Mouse (Mus musculus): Measurements from ENCODE around the gene Pfn3. TPM values are rescaled to one million over a fixed set of nuclear protein-coding genes. Genes with fewer than 3 reads are reported as not detected.

Pfn3 gene
- polyA plus RNA-seq, 1 experiment from 2014 or later: not detected

GRCm38 (mm10) chr13:55420018-55420932, 5.2 kb upstream of the Pfn3 start:
- TF ChIP-seq CTCF (IDR thresholded peaks at IDR 0.05; ENCODE audit: low read depth): peak; percentile 25
- Histone ChIP-seq H3K4me2 (replicated peaks; ENCODE audit: low read depth) (peak overlapping the region; percentile 53), H3K36me3 (ENCODE audit: control insufficient read depth, insufficient read depth) (no peaks in the 10 kb centered on the region), H3K4me3 (ENCODE audit: low read depth, low read length) (peak overlapping the region; percentile 16; the same call in 1 of the 2 replicates), H3K9ac (ENCODE audit: low read depth, low read length) (no peak overlapping the region), H3K4me1 (replicated peaks; ENCODE audit: control insufficient read depth, insufficient read depth, low read length) (no peaks in the 10 kb centered on the region), H3K27me3 (replicated peaks; ENCODE audit: control insufficient read depth, insufficient read depth, low read length) (peaks cover 42% of the 10 kb centered on the region), H3K27ac (ENCODE audit: low read depth, low read length) (no peak overlapping the region), H3K9me3 (ENCODE audit: control insufficient read depth) (no peaks in the 10 kb centered on the region)
- WGBS: 29% methylated on average over 51 of the region's 51 CpGs
- no peak; the same call in 1 of the 2 replicates for ATAC-seq

GRCm38 (mm10) chr13:55419142-55419541, 4.1 kb upstream of the Pfn3 start:
- H3K27me3 ChIP-seq (replicated peaks; ENCODE audit: control insufficient read depth, insufficient read depth, low read length): peaks cover 42% of the 10 kb centered on the region
- no peak overlapping the region for H3K9ac ChIP-seq (ENCODE audit: low read depth, low read length)
- H3K4me1 ChIP-seq (replicated peaks; ENCODE audit: control insufficient read depth, insufficient read depth, low read length): no peaks in the 10 kb centered on the region
- no peaks in the 10 kb centered on the region for H3K36me3 ChIP-seq (ENCODE audit: control insufficient read depth, insufficient read depth)
- H3K4me2 ChIP-seq (replicated peaks; ENCODE audit: low read depth): no peak overlapping the region
- H3K27ac ChIP-seq (ENCODE audit: low read depth, low read length): no peak overlapping the region
- H3K9me3 ChIP-seq (ENCODE audit: control insufficient read depth): no peaks in the 10 kb centered on the region
- WGBS: 66% methylated on average over 5 of the region's 5 CpGs
- ATAC-seq: no peak
- no peak overlapping the region for H3K4me3 ChIP-seq (ENCODE audit: low read depth, low read length)
- TF ChIP-seq CTCF (IDR thresholded peaks at IDR 0.05; ENCODE audit: low read depth): no peak

- Histone ChIP-seq H3K4me3 (ENCODE audit: low read depth, low read length) (no peak overlapping the region), H3K4me1 (replicated peaks; ENCODE audit: control insufficient read depth, insufficient read depth, low read length) (no peaks in the 10 kb centered on the region), H3K9ac (ENCODE audit: low read depth, low read length) (no peak overlapping the region), H3K27me3 (replicated peaks; ENCODE audit: control insufficient read depth, insufficient read depth, low read length) (peaks cover 42% of the 10 kb centered on the region), H3K36me3 (ENCODE audit: control insufficient read depth, insufficient read depth) (no peaks in the 10 kb centered on the region), H3K4me2 (replicated peaks; ENCODE audit: low read depth) (no peak overlapping the region), H3K9me3 (ENCODE audit: control insufficient read depth) (no peaks in the 10 kb centered on the region), H3K27ac (ENCODE audit: low read depth, low read length) (no peak overlapping the region)
- peak; percentile 54 for ATAC-seq
- TF ChIP-seq CTCF (IDR thresholded peaks at IDR 0.05; ENCODE audit: low read depth): peak; percentile 95
- WGBS: 8% methylated on average over 12 of the region's 12 CpGs
Measured at GRCm38 (mm10) chr13:55418004-55418403, 3.0 kb upstream of the Pfn3 start.

- Histone ChIP-seq H3K9me3 (ENCODE audit: control insufficient read depth) (no peaks in the 10 kb centered on the region), H3K9ac (ENCODE audit: low read depth, low read length) (no peak overlapping the region), H3K27ac (ENCODE audit: low read depth, low read length) (no peak overlapping the region), H3K4me2 (replicated peaks; ENCODE audit: low read depth) (no peak overlapping the region), H3K27me3 (replicated peaks; ENCODE audit: control insufficient read depth, insufficient read depth, low read length) (peaks cover 2% of the 10 kb centered on the region), H3K36me3 (ENCODE audit: control insufficient read depth, insufficient read depth) (no peaks in the 10 kb centered on the region), H3K4me3 (ENCODE audit: low read depth, low read length) (no peak overlapping the region), H3K4me1 (replicated peaks; ENCODE audit: control insufficient read depth, insufficient read depth, low read length) (no peaks in the 10 kb centered on the region)
- no peak for TF ChIP-seq CTCF (IDR thresholded peaks at IDR 0.05; ENCODE audit: low read depth)
- 83% methylated on average over 12 of the region's 12 CpGs for WGBS
- no peak for ATAC-seq
Measured at GRCm38 (mm10) chr13:55413333-55413732, 1.7 kb downstream of the Pfn3 start.

DNA sequence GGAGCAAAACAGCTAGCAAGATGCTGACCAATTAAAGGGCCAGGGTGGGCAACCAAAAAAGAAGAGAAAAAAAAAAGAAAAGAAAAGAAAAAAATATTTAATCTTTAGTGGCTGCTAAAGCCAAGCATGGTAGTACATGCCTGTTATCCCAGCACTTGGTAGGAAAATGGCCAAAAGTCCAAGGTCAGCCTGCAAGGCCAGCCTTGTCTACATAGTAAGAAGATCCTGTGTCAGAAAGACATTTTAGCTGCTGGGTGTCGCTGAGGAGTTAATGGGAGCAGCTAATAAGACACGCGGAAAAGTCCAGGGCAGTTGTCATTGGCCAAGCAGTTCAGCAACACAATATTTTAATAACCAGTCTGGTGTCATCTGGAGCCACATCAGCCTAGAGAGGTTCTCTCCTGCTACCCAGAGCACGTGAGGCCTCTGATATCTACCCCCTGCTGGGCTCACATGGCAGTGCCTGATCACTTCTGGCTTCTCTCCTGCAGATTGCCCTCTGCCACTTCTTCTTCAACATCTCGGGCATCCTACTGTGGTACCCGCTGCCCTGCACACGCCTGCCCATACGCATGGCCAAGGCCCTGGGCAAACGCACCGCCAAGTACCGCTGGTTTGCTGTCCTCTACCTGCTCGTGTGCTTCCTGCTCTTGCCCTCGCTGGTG, 2.3 kb downstream of the Pfn3 start:
- H3K36me3 ChIP-seq (ENCODE audit: control insufficient read depth, insufficient read depth): no peaks in the 10 kb centered on the region
- H3K9ac ChIP-seq (ENCODE audit: low read depth, low read length): no peak overlapping the region
- H3K4me2 ChIP-seq (replicated peaks; ENCODE audit: low read depth): no peak overlapping the region
- H3K9me3 ChIP-seq (ENCODE audit: control insufficient read depth): no peaks in the 10 kb centered on the region
- 87% methylated on average over 13 of the region's 13 CpGs for WGBS
- no peaks in the 10 kb centered on the region for H3K4me1 ChIP-seq (replicated peaks; ENCODE audit: control insufficient read depth, insufficient read depth, low read length)
- no peak for ATAC-seq
- H3K27ac ChIP-seq (ENCODE audit: low read depth, low read length): no peak overlapping the region
- TF ChIP-seq CTCF (IDR thresholded peaks at IDR 0.05; ENCODE audit: low read depth): peak; percentile 21; the same call in 1 of the 2 replicates
- H3K27me3 ChIP-seq (replicated peaks; ENCODE audit: control insufficient read depth, insufficient read depth, low read length): no peaks in the 10 kb centered on the region; the same call in none of the 2 replicates
- H3K4me3 ChIP-seq (ENCODE audit: low read depth, low read length): no peak overlapping the region

DNA sequence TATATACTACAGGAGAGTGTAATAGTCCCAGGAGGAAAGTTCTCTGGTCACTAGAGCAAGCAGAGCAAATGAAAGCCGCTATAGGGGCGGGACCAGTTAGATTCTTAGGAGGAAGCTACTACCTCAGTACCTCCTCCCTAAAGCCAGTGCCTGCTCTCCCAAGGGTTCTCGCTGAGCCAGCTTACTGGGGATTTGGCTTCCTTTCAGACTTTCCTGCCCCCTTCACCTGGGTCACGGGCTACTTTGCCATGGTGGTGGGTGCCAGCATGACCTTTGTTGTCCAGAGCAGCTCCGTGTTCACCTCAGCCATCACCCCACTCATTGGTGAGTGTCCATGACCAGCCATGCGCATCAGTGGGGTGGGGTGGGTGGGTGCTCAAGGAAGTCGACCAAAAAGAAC, 3.2 kb downstream of the Pfn3 start:
- H3K4me3 ChIP-seq (ENCODE audit: low read depth, low read length): no peak overlapping the region
- H3K27me3 ChIP-seq (replicated peaks; ENCODE audit: control insufficient read depth, insufficient read depth, low read length): no peaks in the 10 kb centered on the region; the same call in 1 of the 2 replicates
- WGBS: 71% methylated on average over 7 of the region's 7 CpGs
- H3K4me2 ChIP-seq (replicated peaks; ENCODE audit: low read depth): no peak overlapping the region
- ATAC-seq: no peak
- no peak for TF ChIP-seq CTCF (IDR thresholded peaks at IDR 0.05; ENCODE audit: low read depth)
- no peaks in the 10 kb centered on the region for H3K4me1 ChIP-seq (replicated peaks; ENCODE audit: control insufficient read depth, insufficient read depth, low read length)
- no peaks in the 10 kb centered on the region for H3K36me3 ChIP-seq (ENCODE audit: control insufficient read depth, insufficient read depth)
- no peaks in the 10 kb centered on the region for H3K9me3 ChIP-seq (ENCODE audit: control insufficient read depth)
- H3K27ac ChIP-seq (ENCODE audit: low read depth, low read length): no peak overlapping the region
- no peak overlapping the region for H3K9ac ChIP-seq (ENCODE audit: low read depth, low read length)

Data from intestine, postnatal 0 days (tissue).